Mouse (Mus musculus): ENCODE measurements around the gene AC124502.3. TPM values are rescaled to one million over a fixed set of nuclear protein-coding genes. Genes with fewer than 3 reads are reported as not detected.

Gene AC124502.3
- polyA plus RNA-seq, 1 experiment from 2014 or later = 1.3 TPM

DNA sequence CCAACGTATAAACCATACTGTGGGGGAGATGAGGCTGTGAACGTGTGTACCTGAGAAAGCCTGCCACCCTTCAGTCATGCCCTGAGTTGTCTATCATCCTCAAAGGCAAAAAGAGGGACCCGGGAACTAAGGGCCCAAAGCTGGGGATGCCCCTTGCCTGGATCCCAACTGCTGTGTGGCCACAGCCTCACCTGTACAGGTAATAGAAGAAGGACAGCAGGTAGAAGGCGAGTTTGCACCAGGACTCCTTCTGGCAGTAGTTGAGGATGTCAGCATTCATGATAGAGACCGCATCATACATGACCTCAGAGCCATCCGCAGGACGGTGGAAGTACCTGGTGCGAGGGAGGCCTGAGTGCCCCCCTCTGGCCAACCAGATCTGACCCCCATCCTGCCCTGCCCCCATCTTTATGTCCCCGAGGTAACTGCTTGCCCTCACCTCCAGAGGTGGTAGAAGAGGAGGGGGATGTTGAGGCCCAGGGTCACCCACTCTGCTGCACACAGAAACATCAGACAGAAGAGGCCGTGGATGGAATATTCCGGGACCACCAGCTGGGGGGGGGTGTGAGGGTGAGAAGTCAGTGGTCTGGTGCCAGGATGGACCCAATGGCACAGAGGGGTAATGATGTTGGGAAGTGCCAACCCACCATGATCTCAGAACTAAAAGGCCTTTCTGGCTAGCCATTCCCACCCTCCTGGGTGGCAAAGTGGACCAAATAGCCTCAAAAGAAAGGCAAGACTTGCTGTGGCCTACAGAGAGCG, 55.0 kb downstream of the AC124502.3 start:
- ATAC-seq (replicated peaks; ENCODE audit: low FRiP score, low read depth) = 0 out of 2 replicates have a peak, but pooled peaks have one; percentile 1
- no peak overlapping the region for H3K4me3 ChIP-seq (replicated peaks; ENCODE audit: low read depth, low read length)
- WGBS = 73% methylated on average over 12 of the region's 12 CpGs
- DNase-seq (ENCODE audit: low spot score) = no peak
- peaks cover 8% of the 10 kb centered on the region for H3K4me1 ChIP-seq (replicated peaks; ENCODE audit: insufficient read depth, low read length)
- no peaks in the 10 kb centered on the region for H3K27me3 ChIP-seq (ENCODE audit: insufficient read depth, low read length)
- H3K36me3 ChIP-seq (ENCODE audit: insufficient read depth, low read length) = 0 out of 2 replicates have a peak, but pooled peaks cover 10% of the 10 kb centered on the region
- H3K9me3 ChIP-seq (replicated peaks; ENCODE audit: low read length) = no peaks in the 10 kb centered on the region
- H3K4me2 ChIP-seq (ENCODE audit: low read length) = no peak overlapping the region
- H3K9ac ChIP-seq (ENCODE audit: low read depth, low read length) = no peak overlapping the region
- no peak overlapping the region for H3K27ac ChIP-seq
- no peak for TF ChIP-seq CTCF (IDR thresholded peaks at IDR 0.05; ENCODE audit: low read depth)

DNA sequence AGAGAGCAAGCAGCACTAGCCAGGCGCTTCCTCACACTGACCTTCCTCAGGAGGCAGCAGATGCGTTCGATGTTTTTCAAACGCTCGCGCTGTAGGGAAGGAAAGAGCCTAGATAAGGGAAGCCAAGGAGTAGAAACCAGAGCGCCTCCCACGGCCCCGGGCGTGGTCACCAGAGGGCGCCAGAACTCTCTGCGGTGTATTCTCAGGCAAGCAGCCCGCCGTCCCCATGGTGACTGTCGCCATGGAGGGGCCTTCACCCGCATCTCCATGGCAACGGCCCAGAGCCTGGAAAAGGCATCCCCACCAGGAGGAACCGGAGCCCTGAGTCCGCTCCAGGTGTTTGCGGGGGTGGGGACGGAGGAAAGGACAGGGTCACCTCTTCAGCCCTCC, 55.5 kb downstream of the AC124502.3 start:
- no peak overlapping the region for H3K9ac ChIP-seq (ENCODE audit: low read depth, low read length)
- ATAC-seq (replicated peaks; ENCODE audit: low FRiP score, low read depth) = peak; percentile 71
- no peak overlapping the region for H3K4me2 ChIP-seq (ENCODE audit: low read length)

DNA sequence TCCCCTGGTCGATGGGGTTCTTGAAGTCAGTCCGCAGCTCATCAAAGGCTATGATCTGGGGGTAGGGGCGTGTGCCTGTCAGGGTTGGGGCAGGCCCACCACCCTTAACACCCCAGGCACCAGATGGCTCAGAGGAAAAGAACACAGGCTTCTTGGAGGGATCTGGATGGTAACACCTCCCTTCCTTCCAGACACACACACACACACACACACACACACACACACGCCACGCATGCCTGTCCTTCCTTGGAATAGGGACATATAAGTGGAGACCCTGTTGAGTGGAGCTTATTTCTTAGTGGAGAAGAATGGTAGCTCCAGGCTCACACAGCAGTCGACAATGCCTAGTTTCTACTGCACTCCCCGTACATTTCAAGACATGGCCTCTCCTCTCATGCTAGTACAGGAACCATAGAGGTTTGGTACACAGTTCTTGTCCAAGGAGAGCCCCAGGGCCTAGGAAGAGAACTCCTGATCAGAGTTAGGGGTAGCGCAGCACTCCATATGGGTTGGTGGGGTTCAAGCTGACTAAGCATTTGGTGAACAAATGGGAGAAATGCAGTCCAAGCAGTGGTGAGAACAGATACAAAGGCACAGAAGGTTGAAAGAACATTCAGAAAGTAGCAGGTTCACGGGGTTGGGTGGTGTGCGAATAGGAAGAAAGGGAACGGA, 56.2 kb downstream of the AC124502.3 start:
- peaks cover 10% of the 10 kb centered on the region for H3K4me1 ChIP-seq (replicated peaks; ENCODE audit: insufficient read depth, low read length)
- no peak overlapping the region for H3K4me2 ChIP-seq (ENCODE audit: low read length)
- 41% methylated on average over 11 of the region's 11 CpGs for WGBS

More for the DNA sequence above, 55.5 kb downstream of the AC124502.3 start:
- H3K4me3 ChIP-seq (replicated peaks; ENCODE audit: low read depth, low read length) = no peak overlapping the region
- 1% methylated on average over 21 of the region's 21 CpGs for WGBS
- peak; percentile 94 for DNase-seq (ENCODE audit: low spot score)
- no peak overlapping the region for H3K27ac ChIP-seq
- H3K36me3 ChIP-seq (ENCODE audit: insufficient read depth, low read length) = 0 out of 2 replicates have a peak, but pooled peaks cover 10% of the 10 kb centered on the region
- H3K27me3 ChIP-seq (ENCODE audit: insufficient read depth, low read length) = no peaks in the 10 kb centered on the region
- peak; percentile 92 for TF ChIP-seq CTCF (IDR thresholded peaks at IDR 0.05; ENCODE audit: low read depth)
- H3K4me1 ChIP-seq (replicated peaks; ENCODE audit: insufficient read depth, low read length) = peaks cover 10% of the 10 kb centered on the region
- H3K9me3 ChIP-seq (replicated peaks; ENCODE audit: low read length) = no peaks in the 10 kb centered on the region

GRCm38 (mm10) chr19:5095887-5096474, 57.3 kb downstream of the AC124502.3 start:
- no peak for DNase-seq (ENCODE audit: low spot score)
- H3K36me3 ChIP-seq (ENCODE audit: insufficient read depth, low read length) = peaks cover 26% of the 10 kb centered on the region
- H3K4me1 ChIP-seq (replicated peaks; ENCODE audit: insufficient read depth, low read length) = peaks cover 10% of the 10 kb centered on the region
- no peak for TF ChIP-seq CTCF (IDR thresholded peaks at IDR 0.05; ENCODE audit: low read depth)
- no peak overlapping the region for H3K4me3 ChIP-seq (replicated peaks; ENCODE audit: low read depth, low read length)
- no peaks in the 10 kb centered on the region for H3K27me3 ChIP-seq (ENCODE audit: insufficient read depth, low read length)
- H3K4me2 ChIP-seq (ENCODE audit: low read length) = no peak overlapping the region
- no peak for ATAC-seq (replicated peaks; ENCODE audit: low FRiP score, low read depth)
- H3K9me3 ChIP-seq (replicated peaks; ENCODE audit: low read length) = no peaks in the 10 kb centered on the region
- WGBS = 18% methylated on average over 9 of the region's 9 CpGs
- H3K27ac ChIP-seq = no peak overlapping the region
- H3K9ac ChIP-seq (ENCODE audit: low read depth, low read length) = no peak overlapping the region

More for the DNA sequence above, 56.2 kb downstream of the AC124502.3 start:
- no peak overlapping the region for H3K9ac ChIP-seq (ENCODE audit: low read depth, low read length)
- H3K27me3 ChIP-seq (ENCODE audit: insufficient read depth, low read length) = no peaks in the 10 kb centered on the region
- ATAC-seq (replicated peaks; ENCODE audit: low FRiP score, low read depth) = peak; percentile 9; the same call in 1 of the 2 replicates
- no peak overlapping the region for H3K27ac ChIP-seq
- H3K4me3 ChIP-seq (replicated peaks; ENCODE audit: low read depth, low read length) = no peak overlapping the region
- no peak for TF ChIP-seq CTCF (IDR thresholded peaks at IDR 0.05; ENCODE audit: low read depth)
- DNase-seq (ENCODE audit: low spot score) = no peak
- peaks cover 15% of the 10 kb centered on the region for H3K36me3 ChIP-seq (ENCODE audit: insufficient read depth, low read length)
- H3K9me3 ChIP-seq (replicated peaks; ENCODE audit: low read length) = no peaks in the 10 kb centered on the region

DNA sequence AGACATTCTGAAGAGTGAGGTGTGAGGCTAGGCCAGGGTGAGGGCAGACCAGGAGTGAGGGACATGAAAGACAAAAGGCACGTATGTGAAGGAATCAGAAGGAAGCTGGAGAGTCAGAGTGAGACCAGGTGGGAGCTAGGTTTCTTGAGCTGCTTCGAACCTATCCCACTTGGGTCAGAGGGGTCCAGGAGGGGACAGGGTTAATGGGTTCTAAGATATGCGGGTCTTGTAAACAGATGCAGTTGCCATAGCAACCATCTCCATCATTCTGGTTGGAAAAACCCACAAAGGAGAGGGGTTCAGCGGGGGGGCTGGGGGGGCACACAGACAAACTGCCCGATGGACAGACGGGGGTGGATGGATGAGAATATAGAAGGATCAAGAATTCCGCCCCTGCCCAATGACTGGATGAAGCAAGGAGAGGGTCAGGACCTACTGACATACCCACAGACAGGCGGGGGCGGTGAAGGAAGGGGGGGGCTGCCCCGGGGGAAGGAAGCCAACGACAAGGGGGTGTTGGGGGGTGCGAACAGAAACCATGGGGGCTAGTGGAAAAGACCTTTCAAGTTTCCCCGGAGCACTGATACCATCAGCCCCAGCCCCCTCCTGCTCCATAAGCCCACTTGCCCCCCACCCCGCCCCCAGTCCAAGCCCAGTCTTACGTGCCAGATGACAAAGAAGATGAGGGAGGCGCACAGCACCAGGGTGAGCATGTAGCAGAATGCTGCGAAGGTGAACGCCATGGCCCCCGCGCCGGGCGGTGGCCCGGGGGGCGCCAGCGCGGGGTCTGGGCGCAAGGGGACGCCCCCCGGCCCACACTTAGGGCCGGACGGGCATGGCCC, 59.1 kb downstream of the AC124502.3 start:
- Histone ChIP-seq H3K27ac (no peak overlapping the region), H3K4me2 (ENCODE audit: low read length) (peak overlapping the region; percentile 95), H3K27me3 (ENCODE audit: insufficient read depth, low read length) (no peaks in the 10 kb centered on the region), H3K36me3 (ENCODE audit: insufficient read depth, low read length) (peaks cover 31% of the 10 kb centered on the region), H3K9me3 (replicated peaks; ENCODE audit: low read length) (no peaks in the 10 kb centered on the region), H3K4me3 (replicated peaks; ENCODE audit: low read depth, low read length) (peak overlapping the region; percentile 45), H3K4me1 (replicated peaks; ENCODE audit: insufficient read depth, low read length) (peaks cover 10% of the 10 kb centered on the region), H3K9ac (ENCODE audit: low read depth, low read length) (peak overlapping the region; percentile 64)
- DNase-seq (ENCODE audit: low spot score) (no peak), ATAC-seq (replicated peaks; ENCODE audit: low FRiP score, low read depth) (no peak)
- TF ChIP-seq CTCF (IDR thresholded peaks at IDR 0.05; ENCODE audit: low read depth) = no peak
- 5% methylated on average over 26 of the region's 31 CpGs for WGBS

Measured in kidney, postnatal 0 days (tissue).